Mouse (Mus musculus) spleen, adult 2 months (tissue): Measurements from ENCODE around the gene Foxs1. TPM values are rescaled to one million over a fixed set of nuclear protein-coding genes. Genes with fewer than 3 reads are reported as not detected.

Experiments used
- DNase-seq, 2 experiments: peaks; one replicate each; pipeline versions ENCODE4 v3.0.0 to v3.0.0-alpha.2; 2012 to 2021; ENCODE audit warnings: low spot score in 2 of 2, low read depth in 1 of 2
- H3K27ac ChIP-seq: fragments of 200-500 bp; 2 replicates; pipeline ENCODE4 v1.5.1; 2012; ENCODE audit warnings: low read length, inconsistent platforms; ENCODE audit not compliant: insufficient read depth
- H3K27me3 ChIP-seq: fragments of 200-500 bp; 2 replicates; pipeline ENCODE4 v1.6.1; 2012; ENCODE audit warnings: mild to moderate bottlenecking, moderate library complexity, low read length, inconsistent platforms; ENCODE audit not compliant: control insufficient read depth, insufficient read depth
- H3K36me3 ChIP-seq: fragments of 200-500 bp; 2 replicates; pipeline ENCODE4 v1.6.1; 2012; ENCODE audit warnings: mild to moderate bottlenecking, low read length, inconsistent platforms; ENCODE audit not compliant: control insufficient read depth, insufficient read depth
- H3K4me1 ChIP-seq: fragments of 200-500 bp; 2 replicates; pipeline ENCODE4 v1.6.1; 2011; ENCODE audit warnings: inconsistent platforms; ENCODE audit not compliant: control insufficient read depth, insufficient read depth, insufficient read length
- H3K4me3 ChIP-seq: fragments of 200-500 bp; 2 replicates; pipeline ENCODE4 v1.5.1; 2011; ENCODE audit warnings: mild to moderate bottlenecking, inconsistent platforms; ENCODE audit not compliant: insufficient read depth, insufficient read length; ENCODE audit errors: extremely low read depth
- CTCF ChIP-seq: fragments of 200-500 bp; IDR thresholded peaks from 2 replicates; pipeline ENCODE4 v1.5.1; 2011; ENCODE audit warnings: mild to moderate bottlenecking, inconsistent platforms; ENCODE audit not compliant: insufficient read depth, insufficient read length, insufficient replicate concordance; ENCODE audit errors: extremely low read depth
- POLR2A ChIP-seq: fragments of 200-500 bp; IDR thresholded peaks from 2 replicates; pipeline ENCODE4 v1.6.1; 2011; ENCODE audit warnings: low read depth, low read length, inconsistent platforms
- WGBS: fragments of 180-500 bp; shearing (Covaris S2); methylation state at CpG from one replicate; pipeline ENCODE4 v1.1.7; 2018; 5-methylcytosine and 5-hydroxymethylcytosine counted together
- polyA plus RNA-seq: library from polyadenylated mRNA; depleted of rRNA; stranded (reverse); fragments of >200 nt; gene quantifications from 2 replicates; pipeline ENCODE4 v1.2.3, GENCODE M21; 2012

Gene Foxs1
- polyA plus RNA-seq, 1 experiment, result 12.6 TPM

DNA sequence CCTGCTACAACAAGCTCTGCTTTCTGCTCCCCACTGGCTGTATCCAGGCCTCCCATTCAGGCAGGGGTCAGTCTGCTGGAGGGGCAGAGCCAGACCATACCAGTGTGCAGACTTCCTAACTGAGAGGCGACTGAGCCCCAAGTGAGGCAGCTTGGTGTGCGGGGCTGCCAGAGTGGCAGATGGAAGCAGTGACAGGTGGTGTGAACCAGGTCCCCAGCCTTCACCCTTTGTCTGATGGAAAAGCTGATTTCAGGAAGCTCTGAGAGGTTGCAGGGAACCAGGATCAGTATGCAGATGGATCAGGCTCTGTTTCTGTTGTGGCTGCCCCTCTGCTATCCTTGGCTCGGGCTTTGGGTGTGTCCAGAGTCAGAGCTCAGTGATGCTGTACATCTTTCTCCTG lies 9.4 kb downstream of the Foxs1 start:
- H3K27me3 ChIP-seq, result no peaks in the 10 kb centered on the region
- H3K4me1 ChIP-seq, result no peaks in the 10 kb centered on the region
- H3K36me3 ChIP-seq, result no peaks in the 10 kb centered on the region
- no peak overlapping the region for H3K4me3 ChIP-seq
- no peak overlapping the region for H3K27ac ChIP-seq
- TF ChIP-seq POLR2A, result no peak
- no peak for TF ChIP-seq CTCF
- WGBS, result 83% methylated on average over 3 of the region's 3 CpGs
- DNase-seq, result no peak

DNA sequence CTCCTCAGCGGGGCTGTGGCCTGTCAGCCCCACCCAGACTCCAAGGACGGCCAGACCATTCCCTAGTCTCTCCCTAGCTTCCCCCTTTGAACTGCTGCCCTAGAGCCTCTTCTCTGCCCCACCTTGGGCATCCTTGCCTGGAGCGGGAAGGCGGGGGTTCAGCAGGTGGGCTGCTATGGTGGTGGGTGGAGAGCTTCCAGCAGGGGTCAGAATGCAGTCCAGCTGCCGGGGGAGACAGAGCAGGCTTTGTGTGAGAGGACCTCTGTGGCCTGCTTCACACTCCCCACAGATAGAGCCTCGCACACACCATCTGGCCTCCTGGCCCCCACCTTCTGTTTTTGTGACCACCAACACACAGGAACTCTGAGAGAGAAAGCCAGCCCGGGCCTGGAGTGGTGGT lies 10.6 kb downstream of the Foxs1 start:
- no peak overlapping the region for H3K4me3 ChIP-seq
- no peaks in the 10 kb centered on the region for H3K4me1 ChIP-seq
- WGBS, result 60% methylated on average over 7 of the region's 7 CpGs
- H3K27ac ChIP-seq, result no peak overlapping the region
- no peak for TF ChIP-seq CTCF
- no peak for TF ChIP-seq POLR2A
- no peaks in the 10 kb centered on the region for H3K27me3 ChIP-seq
- no peak for DNase-seq
- H3K36me3 ChIP-seq, result no peaks in the 10 kb centered on the region

DNA sequence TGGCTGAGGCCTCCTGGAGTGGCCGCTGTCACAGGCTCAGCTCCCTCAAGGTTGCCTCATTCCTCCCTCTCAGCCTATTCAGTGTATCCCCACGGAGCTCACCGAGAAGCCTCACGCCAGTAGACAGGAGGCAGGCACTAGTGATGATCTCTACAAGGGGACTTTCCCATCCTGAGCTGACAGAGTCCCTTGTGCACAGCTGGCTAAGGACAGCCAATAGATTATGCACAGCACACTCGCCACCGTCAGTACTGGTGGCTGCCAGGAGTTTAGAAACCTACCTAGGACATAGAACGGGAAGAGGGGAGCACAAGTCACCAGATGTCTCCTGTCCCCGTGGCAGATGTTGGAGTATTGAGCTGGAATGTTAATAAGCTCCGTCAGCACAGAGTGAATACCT lies 15.3 kb downstream of the Foxs1 start:
- 79% methylated on average over 9 of the region's 9 CpGs for WGBS
- TF ChIP-seq POLR2A, result no peak
- no peak for TF ChIP-seq CTCF
- Histone ChIP-seq H3K36me3 (no peaks in the 10 kb centered on the region), H3K27me3 (peaks cover 4% of the 10 kb centered on the region; the same call in 1 of the 2 replicates), H3K4me1 (peaks cover 2% of the 10 kb centered on the region; the same call in 1 of the 2 replicates), H3K4me3 (no peak overlapping the region), H3K27ac (no peak overlapping the region)
- DNase-seq, result no peak

DNA sequence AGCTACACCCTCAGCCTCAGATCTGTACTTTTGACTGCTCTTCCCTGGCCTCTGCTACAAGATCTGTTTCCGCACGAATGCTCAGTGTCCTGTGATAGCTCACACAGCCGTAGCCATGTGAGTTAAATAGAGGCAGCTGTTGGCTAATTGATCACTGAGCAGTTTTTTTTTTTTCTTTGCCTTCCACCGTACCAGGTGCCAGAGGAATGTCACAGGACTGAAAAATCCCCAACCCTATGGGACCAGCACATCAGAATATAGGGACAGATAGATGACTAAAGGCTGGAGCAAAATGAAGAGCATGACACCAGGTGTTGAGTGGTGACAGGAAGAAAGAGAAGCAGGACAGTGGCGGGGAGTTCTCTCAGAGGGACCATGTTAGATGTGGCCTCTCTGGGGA lies 16.9 kb downstream of the Foxs1 start:
- TF ChIP-seq POLR2A, result no peak
- peaks cover 4% of the 10 kb centered on the region; the same call in 1 of the 2 replicates for H3K27me3 ChIP-seq
- DNase-seq, result no peak
- no peaks in the 10 kb centered on the region for H3K36me3 ChIP-seq
- 65% methylated on average over 5 of the region's 5 CpGs for WGBS
- no peak overlapping the region for H3K27ac ChIP-seq
- peaks cover 2% of the 10 kb centered on the region; the same call in 1 of the 2 replicates for H3K4me1 ChIP-seq
- H3K4me3 ChIP-seq, result no peak overlapping the region

DNA sequence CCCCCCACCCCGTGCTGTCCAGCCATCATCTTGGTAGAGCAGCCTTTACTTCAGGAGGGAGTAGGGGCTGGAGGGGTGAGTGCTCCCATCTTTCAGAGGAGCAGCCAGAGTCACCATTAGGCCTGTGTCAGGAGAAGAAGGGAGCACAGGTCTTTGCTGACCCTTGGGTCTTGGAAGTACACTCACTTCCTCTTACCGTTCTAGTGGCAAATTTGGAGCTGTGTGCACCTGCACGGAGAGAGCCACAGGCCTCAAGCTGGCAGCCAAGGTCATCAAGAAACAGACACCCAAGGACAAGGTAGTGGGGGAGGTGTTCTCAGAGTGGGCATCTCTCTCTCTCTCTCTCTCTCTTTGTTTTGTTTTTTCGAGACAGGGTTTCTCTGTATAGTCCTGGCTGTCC lies 17.6 kb downstream of the Foxs1 start:
- H3K36me3 ChIP-seq, result no peaks in the 10 kb centered on the region
- TF ChIP-seq POLR2A, result no peak
- no peak for TF ChIP-seq CTCF
- peaks cover 4% of the 10 kb centered on the region; the same call in 1 of the 2 replicates for H3K27me3 ChIP-seq
- no peak overlapping the region for H3K4me3 ChIP-seq
- H3K4me1 ChIP-seq, result peaks cover 2% of the 10 kb centered on the region; the same call in 1 of the 2 replicates
- H3K27ac ChIP-seq, result no peak overlapping the region
- 29% methylated on average over 4 of the region's 4 CpGs for WGBS
- no peak for DNase-seq

DNA sequence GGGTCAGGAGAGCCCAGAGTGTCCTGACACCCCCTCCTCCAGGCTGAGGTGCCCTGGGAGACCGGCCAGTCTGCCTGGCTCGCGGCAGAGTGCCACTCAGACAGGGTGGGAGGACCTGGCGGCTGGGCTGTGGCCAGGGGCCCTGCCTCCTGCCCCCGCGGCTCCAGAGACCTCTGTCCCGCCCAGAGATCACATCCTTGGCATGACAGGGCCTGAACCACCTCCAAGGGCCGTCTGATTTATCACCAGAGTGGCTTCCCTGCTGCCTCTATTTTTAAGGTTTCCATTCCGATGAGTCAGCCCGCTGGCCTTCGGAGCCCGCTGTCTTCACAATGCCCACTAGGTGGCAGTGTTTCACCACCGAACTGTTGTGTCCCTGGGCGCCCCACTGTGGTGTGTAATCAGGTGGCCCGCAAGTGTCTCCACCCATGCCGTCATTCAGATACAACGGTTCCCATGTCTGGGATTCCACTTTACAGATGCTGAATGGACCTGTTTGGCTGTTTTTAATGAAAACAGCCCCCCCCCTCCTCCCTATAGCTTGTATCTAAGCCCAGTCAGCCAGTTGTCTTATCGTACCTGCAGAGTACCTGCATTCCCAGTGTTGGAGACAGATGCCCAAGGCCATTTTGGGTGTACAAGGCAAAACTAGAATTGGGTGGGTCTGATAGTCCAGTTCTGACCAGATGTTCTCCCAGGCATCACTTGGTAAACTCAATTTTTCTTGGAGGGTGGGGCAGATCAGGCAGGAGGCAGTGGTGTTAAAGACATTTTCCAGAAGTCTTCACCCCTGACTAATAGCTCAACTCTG lies 18.5 kb downstream of the Foxs1 start:
- peak; percentile 40 to 61 for DNase-seq
- Histone ChIP-seq H3K27me3 (peaks cover 4% of the 10 kb centered on the region; the same call in 1 of the 2 replicates), H3K4me3 (no peak overlapping the region), H3K36me3 (no peaks in the 10 kb centered on the region), H3K27ac (no peak overlapping the region), H3K4me1 (peaks cover 2% of the 10 kb centered on the region; the same call in 1 of the 2 replicates)
- WGBS, result 3% methylated on average over 18 of the region's 18 CpGs
- peak; percentile 85 for TF ChIP-seq CTCF
- TF ChIP-seq POLR2A, result no peak

DNA sequence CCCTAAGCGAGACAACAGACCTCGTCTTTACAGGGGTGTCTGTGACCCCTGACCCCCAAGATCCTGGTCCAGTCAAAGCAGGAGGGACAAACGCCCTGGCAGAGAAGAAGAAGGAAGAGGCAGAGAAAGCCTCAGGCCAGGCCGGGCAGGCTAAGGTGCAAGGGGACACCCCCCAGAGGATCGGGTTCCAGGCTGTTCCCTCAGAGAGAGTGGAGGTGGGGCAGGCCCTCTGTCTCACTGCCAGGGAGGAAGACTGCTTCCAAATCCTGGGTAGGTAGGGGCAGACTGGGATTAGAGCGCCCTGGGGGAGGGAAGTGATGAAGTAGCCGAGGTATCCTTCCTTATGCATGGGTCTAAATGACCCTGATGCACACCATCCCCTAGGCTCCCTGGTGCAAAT lies 19.5 kb downstream of the Foxs1 start:
- H3K36me3 ChIP-seq, result no peaks in the 10 kb centered on the region
- no peak overlapping the region for H3K27ac ChIP-seq
- TF ChIP-seq CTCF, result no peak
- TF ChIP-seq POLR2A, result no peak
- no peak for DNase-seq
- 49% methylated on average over 7 of the region's 7 CpGs for WGBS
- no peak overlapping the region for H3K4me3 ChIP-seq
- peaks cover 2% of the 10 kb centered on the region; the same call in 1 of the 2 replicates for H3K4me1 ChIP-seq
- H3K27me3 ChIP-seq, result peaks cover 4% of the 10 kb centered on the region; the same call in 1 of the 2 replicates
